Mouse (Mus musculus) gastrocnemius, postnatal 4 days (tissue): ENCODE measurements around the gene Eif3l. TPM values are rescaled to one million over a fixed set of nuclear protein-coding genes. Genes with fewer than 3 reads are reported as not detected.

Experiments used
- DNase-seq, 2 experiments: peaks; one replicate each; pipeline ENCODE4 v3.0.0; 2021 to 2022; ENCODE audit warnings: low spot score in 2 of 2, mixed read lengths in 2 of 2
- total RNA-seq, 2 experiments: library from RNA; stranded (reverse); gene quantifications; 2 replicates each; pipeline ENCODE4 v1.2.3; 2021

Eif3l gene
- total RNA-seq, 2 experiments from 2014 or later, result 106 to 111 TPM

DNA sequence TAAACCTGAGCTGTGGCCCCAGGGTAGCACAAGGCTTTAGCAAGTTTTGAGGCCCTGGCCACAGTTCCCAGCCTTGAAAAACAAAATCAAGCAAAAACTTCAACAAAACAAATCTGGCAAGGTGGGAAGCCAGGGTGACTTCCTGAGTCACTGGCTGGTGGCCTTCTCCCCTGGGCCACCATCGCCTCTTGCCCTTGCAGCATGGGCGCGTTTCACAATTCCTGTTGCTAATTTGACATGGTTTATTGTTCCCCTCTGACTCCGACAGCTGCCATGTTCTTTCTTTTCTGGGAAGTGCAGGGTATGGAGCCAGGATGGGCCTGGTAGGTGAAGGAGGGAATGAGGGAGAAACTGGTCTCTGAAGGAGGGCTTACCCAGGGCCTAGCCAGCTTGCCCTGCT lies 47.1 kb downstream of the Eif3l start:
- DNase-seq, result no peak

DNA sequence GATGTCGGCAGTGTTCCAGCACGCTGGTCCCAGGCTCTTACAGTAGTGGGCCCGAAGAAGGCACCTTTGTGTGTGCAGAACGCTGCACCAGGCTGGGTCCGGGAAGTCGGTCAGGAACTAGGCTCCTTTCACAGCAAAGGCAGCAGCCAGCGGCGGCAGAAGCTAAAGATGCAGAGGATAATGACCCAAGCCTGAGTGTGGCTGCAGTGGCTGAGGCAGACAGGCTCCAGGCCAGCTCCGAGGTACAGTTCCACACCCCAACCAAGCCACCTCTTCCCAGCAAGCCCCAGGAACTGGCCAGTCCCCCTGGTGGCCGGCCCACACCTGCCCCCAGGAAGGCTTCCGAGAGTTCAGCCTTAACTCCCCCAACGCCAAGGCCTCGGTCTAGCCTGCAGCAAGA lies 47.6 kb downstream of the Eif3l start:
- no peak for DNase-seq

DNA sequence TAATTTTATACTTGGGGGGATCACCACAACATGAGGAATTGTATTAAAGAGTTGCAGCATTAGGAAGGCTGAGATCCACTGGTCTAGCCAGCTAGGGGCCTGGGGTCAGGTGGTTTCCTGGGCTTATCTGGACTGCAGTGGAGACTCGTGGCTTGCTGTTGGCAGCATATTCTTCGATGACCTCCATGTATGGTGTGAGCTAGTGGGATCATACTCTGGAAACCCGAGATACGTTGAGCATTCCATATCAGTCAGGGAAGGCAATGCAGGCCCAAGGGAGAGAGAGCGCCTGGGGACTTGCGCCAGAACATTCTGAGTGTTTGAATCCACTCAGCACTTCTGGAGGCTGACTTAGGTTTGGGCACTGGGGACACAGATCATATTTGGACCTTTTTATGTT lies 48.8 kb downstream of the Eif3l start:
- DNase-seq, result no peak

DNA sequence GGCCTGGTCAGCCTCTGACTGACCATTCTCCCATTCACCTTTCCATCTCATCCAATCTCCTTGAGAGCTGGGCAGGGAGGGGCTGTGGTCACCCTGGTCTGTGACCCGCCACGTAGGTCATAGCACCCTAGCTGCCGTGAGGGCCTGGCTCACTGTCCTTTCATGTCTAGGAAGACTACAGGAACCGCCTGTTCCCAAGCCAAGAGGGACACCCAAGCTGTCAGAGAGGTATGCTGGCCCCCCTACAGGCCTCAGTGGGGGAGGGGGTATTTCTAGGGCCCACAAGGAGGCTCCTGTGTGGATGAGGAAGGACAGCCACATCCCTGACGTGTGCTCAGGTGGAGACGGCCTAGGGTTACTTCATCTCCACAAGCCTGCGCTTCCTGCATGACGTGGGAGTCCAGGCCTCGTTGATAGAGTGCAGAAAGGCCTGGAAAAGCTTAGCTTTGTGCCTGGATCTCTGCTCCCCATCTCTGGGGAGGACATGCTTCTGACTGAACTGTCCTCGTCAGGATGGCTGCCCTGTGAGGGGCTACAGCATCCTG lies 49.4 kb downstream of the Eif3l start:
- no peak for DNase-seq

DNA sequence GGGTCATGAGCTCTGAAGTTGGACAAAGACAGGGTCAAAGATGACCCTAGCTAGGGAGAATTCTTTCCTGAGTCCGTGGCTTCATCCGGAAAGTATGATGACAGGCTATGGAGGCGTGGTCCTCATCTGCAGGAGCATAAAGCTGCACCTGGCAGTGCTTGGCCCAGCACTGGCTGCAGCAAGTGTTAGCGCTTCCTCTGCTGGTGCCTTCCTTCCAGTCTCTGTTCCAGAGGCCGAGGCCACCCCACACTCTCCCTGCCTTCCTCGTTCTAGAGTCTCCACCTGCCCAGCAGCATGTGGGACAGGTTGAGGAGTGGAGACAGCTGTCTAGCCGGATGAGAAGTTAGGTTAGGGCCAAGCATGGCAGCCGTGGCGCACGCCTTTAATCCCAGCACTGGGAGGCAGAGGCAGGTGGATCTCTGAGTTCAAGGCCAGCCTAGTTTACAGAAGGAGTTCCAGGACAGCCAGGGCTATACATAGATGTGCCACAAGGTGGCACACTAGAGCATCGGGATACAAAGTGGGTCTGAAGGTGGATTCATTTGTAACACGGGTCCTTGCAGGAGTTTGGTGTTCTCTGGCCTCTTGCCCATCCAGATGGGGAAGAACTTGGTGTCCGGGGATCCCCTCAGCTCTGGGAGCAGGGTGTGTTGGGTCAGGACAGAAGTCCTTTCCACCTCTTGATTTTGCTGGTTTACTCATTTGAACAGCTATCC lies 51.4 kb downstream of the Eif3l start:
- DNase-seq, result no peak

DNA sequence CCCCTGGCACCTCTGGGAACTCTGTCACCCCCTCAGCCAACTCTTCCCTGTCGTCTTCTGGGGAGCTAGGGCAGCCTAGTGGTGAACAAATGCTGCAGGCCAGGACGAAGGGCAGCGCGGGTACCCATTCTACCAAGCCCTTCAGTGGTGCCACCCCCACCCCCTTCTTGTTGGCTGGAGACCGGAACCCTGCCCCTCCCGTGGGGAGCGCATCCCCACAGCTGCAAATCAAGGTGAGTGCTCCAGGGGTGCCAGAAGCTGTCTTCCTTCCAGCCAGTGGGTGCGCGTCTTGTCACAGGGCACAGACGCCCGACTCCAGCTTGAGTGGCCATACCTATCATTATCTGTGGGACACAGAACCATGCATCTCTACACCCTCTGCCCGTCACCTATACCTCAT lies 52.1 kb downstream of the Eif3l start:
- DNase-seq, result no peak

DNA sequence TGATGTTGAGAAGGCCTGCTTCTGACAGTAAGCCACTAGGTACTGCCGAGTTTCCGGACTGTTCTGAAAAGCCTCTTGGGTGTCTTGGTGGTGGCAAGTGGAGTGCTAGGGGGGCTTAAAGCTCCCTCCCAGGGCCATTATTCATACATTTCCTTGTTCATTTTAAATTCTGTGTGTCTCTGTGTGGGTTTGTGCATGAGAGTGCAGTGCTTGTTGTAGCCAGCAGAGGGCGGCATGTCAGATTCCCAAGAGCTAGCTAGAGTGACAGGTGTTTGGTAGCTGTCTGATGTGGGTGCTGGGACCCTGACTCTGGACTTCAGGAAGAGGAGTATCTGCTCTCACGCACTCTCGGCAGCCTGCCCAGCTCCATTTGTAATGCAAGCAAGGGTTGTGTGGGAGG lies 53.2 kb downstream of the Eif3l start:
- no peak for DNase-seq

DNA sequence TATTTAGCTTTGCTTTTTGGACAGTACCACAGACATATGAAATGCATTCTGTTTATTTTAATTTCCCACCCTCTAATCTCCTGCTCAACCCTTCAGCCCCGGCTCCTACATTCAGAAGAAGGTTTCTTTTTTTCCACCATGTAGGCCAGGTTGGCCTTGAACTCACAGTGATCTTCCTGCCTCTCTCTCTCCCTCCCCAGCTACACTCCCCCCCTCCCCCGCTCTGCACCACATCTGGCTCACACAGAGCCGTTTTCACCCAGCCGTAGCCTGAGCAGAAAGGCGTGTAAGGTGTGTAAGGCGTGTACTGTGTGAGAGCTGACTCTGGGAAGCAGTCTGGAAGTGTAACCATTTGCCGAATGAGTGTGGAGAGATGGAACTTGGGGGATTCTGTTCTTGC lies 54.3 kb downstream of the Eif3l start:
- no peak for DNase-seq

DNA sequence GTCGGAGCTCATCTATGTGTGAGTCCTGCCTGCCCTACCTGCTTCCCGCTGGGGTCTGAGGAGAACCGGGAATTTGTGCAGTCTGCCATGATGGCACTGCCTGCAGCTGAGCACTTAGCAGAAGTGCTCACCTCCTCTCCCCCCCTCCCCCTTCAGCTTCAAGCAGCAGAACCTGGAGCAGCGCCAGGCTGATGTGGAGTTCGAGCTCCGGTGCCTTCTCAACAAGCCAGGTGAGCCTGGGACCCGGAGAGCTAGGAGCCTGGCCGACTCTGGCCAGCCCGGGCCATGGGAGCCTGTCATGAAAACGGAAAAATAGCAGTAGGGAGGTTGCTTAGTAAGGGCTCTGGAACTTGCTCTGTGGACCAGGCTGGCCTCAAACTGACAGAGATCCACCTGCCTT lies 55.8 kb downstream of the Eif3l start:
- DNase-seq, result no peak

DNA sequence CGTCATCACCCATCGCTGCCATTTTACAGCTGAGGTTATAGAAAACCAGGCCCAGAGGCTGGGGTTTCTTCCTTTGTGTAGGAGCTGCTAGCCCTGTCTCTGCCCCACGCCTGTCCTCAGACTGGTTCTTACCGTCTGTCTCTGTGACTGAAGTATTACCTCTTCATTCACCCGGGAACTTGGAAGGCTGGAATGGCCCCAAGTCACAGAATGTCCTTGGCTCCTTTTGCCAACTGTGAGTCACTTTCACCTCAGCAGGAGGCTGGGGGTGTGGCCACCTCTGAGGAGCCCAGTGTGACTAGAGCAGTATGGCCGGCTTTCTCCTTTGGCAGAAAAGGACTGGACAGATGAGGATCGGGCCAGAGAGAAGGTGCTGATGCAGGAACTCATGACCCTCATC lies 56.5 kb downstream of the Eif3l start:
- DNase-seq, result peak in 1 of 2 experiments; percentile 48

DNA sequence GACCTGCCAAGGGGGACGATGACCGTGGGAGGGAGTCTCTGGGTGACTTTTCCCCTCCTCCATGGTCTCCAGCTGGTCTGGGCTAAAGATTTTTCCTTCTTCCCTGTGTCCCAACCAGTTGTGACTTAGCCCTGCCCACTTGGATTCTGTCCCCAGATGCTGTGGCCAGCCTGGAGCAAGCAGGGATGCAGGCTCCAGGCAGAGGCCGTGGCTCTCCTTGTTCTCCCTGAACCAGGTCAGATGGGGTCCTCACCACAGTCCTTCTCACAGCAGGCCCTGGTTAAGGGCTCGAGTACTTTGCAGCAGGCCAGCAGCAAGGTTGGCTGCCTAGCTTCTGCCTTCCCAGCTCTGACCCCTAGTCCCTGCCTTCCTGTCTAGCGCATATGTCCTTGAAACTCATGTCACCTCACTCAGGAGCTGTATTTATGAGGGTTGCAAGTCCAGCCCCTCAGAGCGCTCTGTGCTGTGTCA lies 58.2 kb downstream of the Eif3l start:
- DNase-seq, result peak in 1 of 2 experiments; percentile 41

DNA sequence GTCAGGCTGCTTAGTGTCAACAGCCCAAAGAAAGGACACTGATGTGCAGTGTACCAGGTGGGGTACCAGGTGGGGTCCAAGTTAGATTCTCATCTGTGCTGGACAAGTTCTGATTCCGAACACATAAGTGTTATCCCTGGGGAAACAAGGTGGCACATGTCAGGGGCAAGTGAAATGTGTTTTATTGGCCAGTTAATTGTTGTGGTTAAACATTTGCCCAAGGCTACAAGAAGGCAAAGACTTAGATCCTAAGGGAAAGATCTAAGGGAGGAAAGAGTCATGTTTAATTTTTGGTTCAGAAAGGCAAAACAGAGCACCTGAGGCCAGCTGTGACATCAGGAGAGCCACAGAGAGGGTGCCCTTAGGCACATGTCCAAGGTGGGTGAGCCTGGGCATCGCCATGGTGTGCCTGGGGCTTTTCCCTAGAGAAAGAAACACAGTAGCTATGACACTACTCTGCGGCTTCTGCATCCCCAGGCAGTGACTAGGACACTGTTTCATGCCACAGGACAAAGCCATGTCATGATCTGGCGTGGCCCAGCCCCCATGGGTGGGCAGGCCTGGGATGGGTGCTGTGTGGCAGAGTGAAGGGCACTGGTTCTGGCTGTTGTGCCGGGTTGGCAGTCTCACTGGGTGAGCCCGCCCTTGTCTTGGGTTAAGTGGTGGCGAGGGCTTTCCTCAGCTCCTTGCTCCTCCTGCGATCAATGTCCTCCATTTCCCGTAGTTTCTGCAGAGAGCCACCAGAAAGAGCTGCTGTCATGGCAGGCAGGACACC lies 59.7 kb downstream of the Eif3l start:
- no peak for DNase-seq

DNA sequence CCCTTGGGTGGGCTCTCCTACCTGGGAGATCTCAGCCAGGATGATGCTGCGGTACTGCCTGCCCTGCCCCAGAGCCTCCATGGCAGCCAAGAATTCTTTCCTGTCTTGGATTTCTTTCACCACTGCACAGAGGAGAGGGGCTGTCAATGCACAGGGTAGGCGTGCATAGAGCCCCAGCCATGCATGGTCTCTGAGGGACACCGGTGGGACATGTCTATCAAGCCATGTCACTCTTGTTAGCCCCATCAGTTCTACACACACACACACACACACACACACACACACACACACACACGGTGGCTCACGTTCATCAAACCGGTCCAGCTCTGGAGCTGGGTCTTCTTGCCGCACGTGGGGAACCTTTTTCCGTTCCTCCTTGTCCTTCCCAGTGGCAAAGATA lies 60.4 kb downstream of the Eif3l start:
- DNase-seq, result no peak

DNA sequence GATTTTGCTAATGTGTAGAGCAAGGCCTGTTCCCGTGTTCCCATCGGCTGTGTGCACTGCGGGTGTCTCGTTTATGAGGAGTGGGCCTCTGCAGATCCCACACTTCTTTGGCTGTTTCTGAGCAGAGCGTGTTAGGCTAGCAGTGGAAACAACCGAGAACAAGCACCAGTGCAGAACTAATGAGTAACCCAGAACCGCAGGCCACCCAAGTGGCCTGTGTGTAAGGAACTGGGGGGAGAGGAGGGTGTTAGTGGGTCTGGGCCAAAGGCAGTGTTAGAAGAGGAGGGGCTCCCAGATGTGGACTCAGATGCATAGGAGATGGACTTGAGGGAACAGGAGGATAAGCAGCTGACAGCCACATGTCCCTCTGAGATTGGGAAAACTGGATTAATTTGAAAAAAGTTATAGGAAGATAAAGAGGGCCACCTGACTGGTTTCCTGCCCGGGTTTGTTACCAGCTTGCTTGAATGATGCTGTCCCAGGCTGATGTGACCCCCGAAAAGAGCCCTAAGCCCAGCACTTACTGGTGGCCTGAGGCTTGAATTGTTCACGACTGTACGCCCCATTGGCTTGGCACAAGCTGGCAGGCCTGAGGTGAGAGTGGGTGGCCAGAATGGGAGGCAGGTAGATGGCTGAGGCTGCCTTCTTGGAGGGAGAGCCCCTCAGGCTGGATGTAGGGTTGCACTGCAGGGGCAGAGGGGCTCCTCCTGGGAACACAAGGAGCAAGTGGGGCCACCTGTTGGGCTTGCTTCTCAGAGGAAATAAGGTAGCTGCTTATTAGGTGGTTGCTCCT lies 61.0 kb downstream of the Eif3l start:
- no peak for DNase-seq

DNA sequence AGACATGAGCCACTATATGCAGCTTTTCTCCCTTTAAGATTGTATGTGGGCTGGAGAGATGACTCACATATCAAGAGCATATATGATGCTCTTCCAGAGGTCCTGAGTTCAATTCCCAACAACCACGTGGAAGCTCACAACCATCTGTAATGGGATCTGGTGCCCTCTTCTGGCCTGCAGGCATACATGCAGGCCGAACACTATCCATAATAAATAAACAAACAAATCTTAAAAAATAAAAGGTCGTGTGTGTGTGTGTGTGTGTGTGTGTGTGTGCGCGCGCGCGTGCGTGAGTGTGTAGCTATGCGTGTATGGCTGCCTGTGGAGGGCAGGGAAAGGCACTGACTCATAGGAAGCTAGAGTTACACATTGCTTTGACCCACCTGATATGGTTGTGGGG lies 64.7 kb downstream of the Eif3l start:
- DNase-seq, result no peak

DNA sequence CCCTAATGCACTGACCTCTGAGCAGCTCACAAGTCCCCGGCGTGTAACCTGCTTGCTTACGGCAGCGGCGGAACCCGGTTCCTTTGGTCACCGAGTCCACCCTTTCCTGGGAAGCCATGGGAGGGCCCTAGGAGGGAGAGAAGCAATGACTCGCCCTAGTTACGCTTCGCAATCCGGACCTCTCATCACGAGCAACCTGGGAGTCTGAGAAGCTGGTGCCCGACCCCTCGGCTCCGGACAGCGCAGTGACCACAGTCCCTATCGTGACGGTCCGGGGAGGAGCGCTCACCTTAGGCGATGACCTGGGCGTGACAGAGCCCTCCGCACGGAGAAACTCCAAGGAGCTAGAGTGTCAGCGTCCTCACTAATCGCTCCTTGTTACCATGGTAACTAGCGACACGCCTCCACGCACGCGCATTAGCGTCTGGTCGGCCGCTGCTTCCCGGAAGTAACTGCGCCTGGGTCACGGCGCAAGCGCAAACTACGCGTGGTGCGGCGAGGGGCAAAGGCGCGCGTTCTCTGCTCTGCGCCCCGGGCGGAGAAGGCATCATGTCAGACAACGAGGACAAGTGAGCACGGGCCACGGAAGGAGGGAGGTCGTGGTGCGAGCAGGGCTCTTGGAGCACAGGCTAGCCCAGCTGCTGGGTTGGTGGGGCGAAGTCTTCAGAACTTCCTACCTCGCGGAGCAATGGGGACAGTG lies 66.0 kb downstream of the Eif3l start, which contains the start of the genes Polr2f and 1700088E04Rik:
Gene Polr2f (plus strand): TSS at position 144 of the 700 bp plus-strand sequence.
Gene 1700088E04Rik (minus strand): TSS at position 388 of the 700 bp plus-strand sequence.
- peak; percentile 91 to 94 for DNase-seq

DNA sequence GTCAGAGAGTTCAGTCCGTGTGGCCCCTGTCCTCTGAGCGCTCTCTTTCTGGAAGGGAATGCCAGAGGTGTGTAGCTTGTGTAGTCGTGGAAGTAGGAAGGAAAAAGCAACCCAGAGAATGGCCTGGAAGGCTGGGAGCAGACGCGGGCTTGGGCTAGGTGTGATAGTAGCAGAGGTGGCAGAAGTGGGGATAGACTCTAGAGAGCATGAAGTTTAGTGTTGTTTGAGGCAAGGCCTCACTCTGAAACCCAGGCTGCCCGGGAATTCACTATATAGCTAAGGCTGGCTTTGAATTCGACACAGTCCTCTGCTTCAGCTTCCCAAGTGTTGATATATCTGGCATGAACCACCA lies 66.6 kb downstream of the Eif3l start:
- DNase-seq, result no peak

DNA sequence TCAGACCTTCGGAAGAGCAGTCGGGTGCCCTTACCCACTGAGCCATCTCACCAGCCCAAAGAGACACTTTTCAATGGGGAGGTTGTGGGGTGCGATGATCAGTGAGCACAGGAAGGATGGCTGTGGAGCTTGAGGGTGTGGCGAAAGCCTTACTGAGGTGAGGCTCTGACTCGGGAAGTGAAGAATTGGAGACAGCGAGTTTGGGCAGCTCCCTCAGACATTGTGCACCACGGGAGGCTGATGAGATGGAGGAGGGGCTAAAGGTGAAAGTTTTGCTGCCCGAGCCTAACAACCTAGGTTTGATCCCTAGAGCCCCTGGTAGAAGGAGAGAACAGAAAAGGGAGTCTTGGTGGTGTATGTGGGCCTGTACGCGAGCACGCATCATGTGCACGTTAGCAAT lies 68.3 kb downstream of the Eif3l start:
- no peak for DNase-seq
